Mouse (Mus musculus) heart, postnatal 14 days (tissue): ENCODE data around the gene Lrrc39. TPM values are rescaled to one million over a fixed set of nuclear protein-coding genes. Genes with fewer than 3 reads are reported as not detected.

Experiments used
- DNase-seq, 2 experiments: peaks; one replicate each; pipeline ENCODE4 v3.0.0; 2021 to 2022
- intact Hi-C: fragments of 180-260 bp; cut with DNase I; formaldehyde crosslinking; loops from one replicate; pipeline ENCODE4 v1.15.1; 2025
- long read RNA-seq, 2 experiments: library from polyadenylated mRNA; stranded (forward); transcript quantifications; one replicate each; pipeline ENCODE4 v2.0.0; 2021
- total RNA-seq, 2 experiments: library from RNA; stranded (reverse); gene quantifications; 2 replicates each; pipeline ENCODE4 v1.2.3; 2021

Gene Lrrc39
- total RNA-seq, result 10 to 100 TPM; 72.4 to 73.3 TPM
- long read RNA-seq, experiment 1, transcript Lrrc39-202 (5 exons, 2,880 nt), result minor isoform, 7 of 133 reads
- long read RNA-seq, experiment 1, transcript Lrrc39-201 (9 exons, 3,087 nt), result major isoform, 106 of 133 reads
- long read RNA-seq, experiment 1, partial matches to known transcripts, result 2 of 133 reads
- long read RNA-seq, experiment 1, other reads (novel, unspliced or antisense), result 18 of 133 reads
- long read RNA-seq, experiment 2, transcript Lrrc39-201 (9 exons, 3,087 nt), result major isoform, 100 of 132 reads
- long read RNA-seq, experiment 2, transcript Lrrc39-202 (5 exons, 2,880 nt), result minor isoform, 5 of 132 reads
- long read RNA-seq, experiment 2, partial matches to known transcripts, result 6 of 132 reads
- long read RNA-seq, experiment 2, other reads (novel, unspliced or antisense), result 21 of 132 reads

DNA sequence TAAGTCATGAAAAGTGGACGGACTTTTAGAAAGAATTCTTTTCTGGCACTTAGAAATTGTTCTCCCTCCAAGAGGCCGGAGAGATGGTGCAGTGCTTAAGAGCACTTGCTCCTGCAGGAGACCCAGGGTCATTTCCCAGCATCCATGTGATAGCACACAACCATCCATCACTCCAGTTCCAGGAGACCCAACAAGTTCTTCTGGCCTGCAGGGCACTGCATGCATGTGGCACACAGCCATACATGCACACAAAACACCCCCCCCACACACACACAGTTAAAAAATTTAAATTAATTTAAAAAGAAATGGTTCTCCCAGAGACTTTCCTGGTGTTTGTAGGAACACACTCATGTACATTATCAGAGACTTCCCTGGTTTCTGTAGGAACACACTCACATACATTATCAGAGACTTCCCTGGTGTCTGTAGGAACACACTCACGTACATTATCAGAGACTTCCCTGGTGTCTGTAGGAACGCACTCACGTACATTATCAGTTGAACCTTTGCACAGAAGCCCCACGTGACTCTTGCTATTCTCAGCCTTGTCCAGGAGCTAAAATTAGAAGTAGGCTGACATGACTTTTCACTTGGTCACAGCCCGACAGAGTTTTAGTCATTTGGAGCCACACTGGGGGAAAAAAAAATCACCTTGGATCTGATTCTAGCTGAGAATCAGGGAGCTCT lies at the start of gene Lrrc39:
Lrrc39 (plus strand) TSS at position 566 of the 687 bp plus-strand sequence.
- peak; percentile 9 to 38 for DNase-seq
- intact Hi-C loops, result loop anchor here (5.0 kb wide), 1 partner anchor 55 kb away; the partner anchor contains the start of gene Rtca

DNA sequence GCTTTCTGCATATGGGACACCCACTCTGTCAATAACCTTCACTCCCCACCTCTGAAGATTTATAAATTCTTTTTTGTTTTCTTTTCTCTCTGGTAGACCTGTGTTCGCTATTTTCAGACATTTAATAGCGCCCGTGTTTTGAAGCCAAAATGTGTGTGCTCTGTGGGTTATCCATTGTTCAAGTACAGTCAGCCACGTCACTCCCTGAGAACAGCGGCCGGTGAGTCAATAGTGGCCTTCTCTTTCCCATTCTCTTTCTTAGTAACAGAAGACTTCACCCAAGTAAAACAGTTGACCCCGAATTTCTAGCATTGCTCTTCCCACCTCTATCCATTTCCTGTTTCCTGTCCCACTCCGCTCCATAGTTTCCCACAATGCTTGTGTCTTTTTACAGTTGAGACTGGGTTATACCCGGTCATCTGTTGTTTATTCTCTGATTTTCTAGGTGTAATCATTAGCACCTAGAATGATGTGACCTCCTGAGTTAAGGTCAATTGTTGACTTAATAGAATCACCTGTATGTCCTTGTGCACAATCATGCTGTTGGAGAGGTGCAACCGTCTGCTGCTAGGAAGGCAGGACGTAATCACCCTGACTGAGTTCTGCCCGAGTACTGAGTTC lies 42.5 kb upstream of the Lrrc39 start:
- intact Hi-C loops, result no loop called here
- DNase-seq, result no peak

DNA sequence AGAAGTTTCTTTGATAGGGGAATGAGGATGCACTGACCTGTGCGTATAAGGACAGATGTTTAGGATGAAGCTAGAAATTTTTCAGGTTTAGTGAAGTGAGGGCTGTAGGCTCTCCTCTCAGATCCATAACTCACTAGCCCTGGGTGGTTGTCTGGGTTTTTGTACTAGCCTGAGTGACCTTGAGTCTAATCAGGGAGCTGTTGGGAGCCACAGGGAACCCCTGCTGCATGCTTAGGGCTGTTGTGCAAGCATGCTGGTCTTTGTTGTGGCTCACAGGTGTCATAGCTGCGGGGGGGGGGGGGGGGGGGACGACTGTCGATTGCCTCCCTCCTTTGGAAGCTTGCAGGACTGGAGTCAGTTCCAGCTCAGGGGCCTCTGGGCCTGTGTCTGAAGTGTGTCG lies 33.0 kb upstream of the Lrrc39 start:
- DNase-seq, result no peak
- intact Hi-C loops, result no loop called here

DNA sequence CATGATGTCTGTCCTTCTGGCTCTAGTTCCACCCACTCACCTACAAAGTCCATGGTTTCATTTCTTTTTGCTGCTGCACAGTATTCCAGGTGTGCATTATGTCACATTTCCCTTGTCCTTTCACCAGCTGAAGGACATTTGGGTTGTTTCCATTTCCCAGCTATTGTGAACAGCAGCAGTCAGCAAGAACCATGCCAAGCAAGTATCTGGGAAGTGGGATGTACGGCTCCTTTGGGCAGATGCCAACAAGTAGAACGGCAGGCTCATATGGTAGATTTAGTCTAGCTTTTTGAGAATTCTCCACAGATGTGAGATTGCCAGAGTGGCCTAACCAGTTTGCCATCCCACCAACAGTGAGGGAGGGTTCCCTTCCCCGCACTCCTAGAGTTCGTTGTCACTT lies 31.9 kb upstream of the Lrrc39 start:
- peak in 1 of 2 experiments; percentile 16 for DNase-seq
- intact Hi-C loops, result no loop called here

DNA sequence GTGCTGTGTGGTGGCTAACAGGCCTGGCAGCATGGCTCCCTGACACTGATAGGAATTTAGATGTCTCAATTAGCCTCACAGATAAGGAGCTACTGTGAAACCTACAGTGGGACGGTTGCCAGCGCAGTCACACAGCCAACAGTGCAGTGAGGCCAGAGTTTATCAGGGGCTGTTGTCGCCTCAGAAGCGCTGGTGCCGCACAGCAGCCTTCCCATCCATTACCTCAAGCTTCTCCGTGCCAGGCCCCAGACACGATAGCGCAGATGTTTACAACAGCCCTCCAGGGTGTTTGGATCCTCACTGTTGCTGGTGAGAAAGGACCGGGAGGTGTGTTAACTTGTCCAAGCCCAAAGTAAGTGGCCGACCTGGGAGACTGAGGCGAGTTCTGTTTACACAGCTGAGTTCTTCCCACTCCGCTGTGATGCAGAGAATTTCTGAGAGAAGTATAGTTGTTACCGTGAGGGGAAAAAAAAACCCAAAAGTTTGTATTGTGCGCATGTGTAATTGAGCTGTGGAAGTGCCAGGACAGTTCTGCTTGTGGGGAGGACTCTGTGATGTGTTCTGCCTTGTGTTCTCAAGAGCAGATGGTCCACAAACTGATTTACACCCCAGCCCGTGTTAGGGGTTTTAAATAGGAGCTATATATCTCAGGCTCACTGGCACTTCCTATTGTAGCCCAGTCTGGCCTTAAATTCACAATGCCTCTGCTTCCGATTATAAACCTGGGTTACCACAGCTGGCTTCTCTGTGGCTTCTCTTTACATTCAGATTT lies 26.2 kb upstream of the Lrrc39 start:
- intact Hi-C loops, result no loop called here
- peak; percentile 59 to 60 for DNase-seq

DNA sequence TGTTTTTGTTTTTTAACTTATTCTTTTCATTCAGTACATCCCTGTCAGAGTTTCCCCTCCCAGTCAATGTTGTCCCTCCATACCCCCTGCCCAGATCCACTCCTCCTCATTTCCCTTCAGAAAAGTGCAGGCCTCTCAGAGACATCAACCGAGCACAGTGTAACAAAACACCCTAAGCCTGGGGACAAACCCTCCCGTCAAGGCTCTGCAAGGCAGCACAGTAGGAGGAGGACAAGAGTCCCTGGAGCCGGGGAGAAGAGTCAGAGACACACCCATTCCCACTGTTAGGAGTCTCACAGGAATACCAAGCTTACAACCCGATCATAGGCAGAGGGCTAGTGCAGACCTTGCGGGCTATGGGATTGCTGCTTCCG lies 25.6 kb upstream of the Lrrc39 start:
- intact Hi-C loops, result no loop called here
- no peak for DNase-seq

DNA sequence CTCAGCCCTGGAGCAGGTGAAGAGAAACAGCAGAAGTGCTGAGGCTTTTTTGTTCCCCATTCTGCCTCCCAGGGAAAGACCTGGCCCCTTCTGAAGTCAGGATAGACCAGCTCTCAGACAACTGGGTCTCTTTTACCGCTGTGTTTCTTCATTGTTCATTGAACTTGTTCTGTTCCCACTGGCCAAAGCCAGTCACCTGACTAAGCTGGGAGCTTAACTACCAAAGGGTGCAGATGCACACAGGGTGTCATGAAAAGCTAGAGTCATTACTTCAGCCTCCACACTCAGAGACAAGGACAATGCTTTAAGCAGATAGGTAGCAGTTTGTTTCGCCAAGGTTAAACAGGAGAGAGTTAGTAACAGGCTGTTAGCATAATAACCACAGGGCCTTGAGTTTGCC lies 20.7 kb upstream of the Lrrc39 start:
- intact Hi-C loops, result no loop called here
- no peak for DNase-seq

DNA sequence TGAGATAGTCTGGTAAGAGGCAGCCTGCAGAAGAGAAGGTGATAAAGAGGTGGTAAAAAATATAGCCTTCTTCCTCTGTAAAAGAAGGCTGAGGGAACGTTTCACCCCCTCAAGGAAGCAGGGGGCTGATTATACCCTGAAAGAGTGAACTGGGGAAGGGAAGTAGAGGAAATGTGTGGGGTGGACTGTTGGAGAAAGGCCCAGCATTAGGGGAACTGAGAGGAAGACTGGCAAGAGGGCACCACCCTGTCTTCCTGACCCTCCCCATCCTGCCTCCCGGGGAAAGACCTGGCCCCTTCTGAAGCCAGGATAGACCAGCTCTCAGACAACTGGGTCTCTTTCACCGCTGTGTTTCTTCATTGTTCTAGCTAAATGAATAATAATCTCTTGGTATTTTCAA lies 20.2 kb upstream of the Lrrc39 start:
- DNase-seq, result no peak
- intact Hi-C loops, result no loop called here

DNA sequence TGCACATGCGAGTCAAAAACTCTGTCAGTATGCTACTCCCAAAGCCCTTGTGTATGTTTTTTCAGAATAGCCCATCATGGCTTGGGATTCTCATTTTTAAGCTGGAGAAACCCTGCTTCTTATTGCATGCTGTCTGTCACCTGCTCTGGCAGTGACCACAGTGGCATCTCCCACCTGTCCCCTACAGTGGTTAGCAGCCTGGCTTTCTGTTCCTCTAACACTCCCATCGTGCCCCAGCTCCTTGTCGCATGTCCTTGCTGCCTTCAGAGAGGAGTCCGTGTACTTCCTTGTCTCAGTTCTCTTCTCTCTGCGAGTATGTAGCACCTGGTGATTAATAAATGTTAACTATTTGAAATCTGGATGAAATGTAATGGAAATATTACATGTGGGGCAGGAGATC lies 15.3 kb upstream of the Lrrc39 start:
- intact Hi-C loops, result no loop called here
- no peak for DNase-seq

DNA sequence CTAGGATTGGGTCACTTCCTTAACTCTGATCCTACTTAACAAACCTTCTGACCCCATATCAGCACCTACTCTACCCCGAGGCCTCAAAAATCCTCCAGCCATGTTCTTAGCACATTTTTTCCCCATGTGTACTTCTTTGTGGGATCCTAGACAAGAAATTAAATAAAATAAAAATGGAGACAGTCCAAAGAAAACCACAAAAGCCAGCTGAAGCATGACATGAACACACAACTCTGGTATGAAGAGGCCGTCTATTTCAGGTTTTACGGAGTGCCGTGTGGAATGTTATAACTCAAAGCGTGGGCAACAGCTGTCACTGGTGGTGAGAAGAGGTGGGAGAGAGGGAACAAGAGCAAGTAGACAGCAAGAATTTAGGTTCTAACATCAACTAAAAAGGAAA lies 11.4 kb upstream of the Lrrc39 start:
- intact Hi-C loops, result no loop called here
- DNase-seq, result no peak

DNA sequence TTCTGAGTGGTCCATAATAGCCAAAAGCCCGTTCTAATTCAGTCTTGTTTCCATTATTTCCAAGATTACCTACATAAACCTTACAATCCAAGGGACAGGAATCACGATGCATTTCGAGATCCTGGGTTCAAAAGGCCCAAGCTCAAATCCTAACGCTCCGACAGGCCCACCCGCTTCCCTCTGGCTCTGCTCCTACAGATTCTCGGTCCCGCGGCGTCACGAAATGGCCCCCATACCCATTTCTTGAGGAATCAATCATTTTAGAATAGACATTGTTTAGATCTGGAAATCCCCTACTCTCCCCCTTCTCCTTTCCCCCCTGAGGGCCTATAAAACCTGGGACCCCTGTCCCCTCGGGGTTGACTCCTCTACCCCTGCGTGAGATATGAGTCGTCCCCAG lies 1.5 kb upstream of the Lrrc39 start:
- intact Hi-C loops, result loop anchor here (5.0 kb wide), 1 partner anchor 54 kb away; the partner anchor contains the start of gene Rtca

DNA sequence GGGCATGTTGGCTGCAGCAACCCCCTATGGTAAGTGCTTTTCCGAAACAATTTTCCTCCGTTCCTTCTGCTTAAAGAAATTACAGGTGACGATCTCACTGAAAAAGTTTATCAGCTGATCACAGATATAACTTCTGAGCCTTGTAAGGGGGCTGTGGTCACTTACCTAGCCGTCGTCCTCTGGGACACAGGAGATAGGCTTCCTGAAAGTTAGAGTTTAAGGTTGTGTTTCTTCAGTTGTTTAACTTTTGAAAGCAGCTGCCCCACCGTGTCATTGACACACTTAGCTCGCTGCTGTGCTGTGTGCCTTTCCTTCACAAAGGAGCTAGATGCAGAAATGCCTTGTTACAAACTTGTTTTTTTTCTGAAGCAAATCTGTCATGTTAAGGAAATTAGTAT lies 321 bp downstream of the Lrrc39 start:
- intact Hi-C loops, result loop anchor here (5.0 kb wide), 1 partner anchor 56 kb away; the partner anchor contains the start of gene Rtca

More for the DNA sequence above, 1.5 kb upstream of the Lrrc39 start:
- DNase-seq, result peak; percentile 18 to 42

DNA sequence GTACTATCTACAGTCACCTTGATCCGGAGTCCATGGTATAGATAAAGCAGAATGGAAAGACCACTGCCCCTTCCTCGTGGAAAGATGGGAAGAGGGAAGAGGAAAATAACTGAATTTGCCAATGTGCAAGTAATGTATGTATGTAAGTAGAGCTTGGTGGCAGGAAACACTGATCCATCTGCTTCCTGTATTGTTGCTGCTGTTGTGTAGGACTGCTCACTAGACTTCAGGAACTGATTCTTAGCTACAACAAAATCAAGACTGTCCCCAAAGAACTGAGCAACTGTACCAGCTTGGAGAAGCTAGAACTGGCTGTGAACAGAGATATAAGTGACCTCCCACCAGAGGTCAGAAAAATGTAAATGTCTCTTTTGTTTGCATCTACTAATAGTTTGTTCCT lies 7.9 kb downstream of the Lrrc39 start:
- intact Hi-C loops, result no loop called here
- DNase-seq, result no peak

More for the DNA sequence above, 321 bp downstream of the Lrrc39 start:
- DNase-seq, result no peak

DNA sequence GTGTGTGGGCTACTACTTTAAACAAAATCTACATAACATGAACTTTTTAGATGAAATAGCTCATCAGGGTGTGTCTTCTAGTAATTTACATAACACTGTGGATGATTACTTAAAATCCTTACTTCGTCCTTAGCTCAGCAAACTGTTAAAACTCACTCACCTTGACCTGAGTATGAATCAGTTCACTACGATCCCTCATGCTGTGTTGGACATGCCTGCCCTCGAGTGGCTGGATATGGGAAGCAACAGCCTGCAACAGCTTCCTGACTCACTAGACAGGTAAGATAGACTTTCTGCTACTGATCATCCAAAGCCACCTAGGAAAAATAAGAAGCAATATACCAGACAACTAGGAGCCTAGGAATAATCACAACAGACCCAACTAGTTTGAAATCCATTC lies 14.5 kb downstream of the Lrrc39 start:
- intact Hi-C loops, result loop anchor here (5.0 kb wide), 1 partner anchor 70 kb away; the partner anchor contains the start of gene Rtca
- peak in 1 of 2 experiments; percentile 21 for DNase-seq

DNA sequence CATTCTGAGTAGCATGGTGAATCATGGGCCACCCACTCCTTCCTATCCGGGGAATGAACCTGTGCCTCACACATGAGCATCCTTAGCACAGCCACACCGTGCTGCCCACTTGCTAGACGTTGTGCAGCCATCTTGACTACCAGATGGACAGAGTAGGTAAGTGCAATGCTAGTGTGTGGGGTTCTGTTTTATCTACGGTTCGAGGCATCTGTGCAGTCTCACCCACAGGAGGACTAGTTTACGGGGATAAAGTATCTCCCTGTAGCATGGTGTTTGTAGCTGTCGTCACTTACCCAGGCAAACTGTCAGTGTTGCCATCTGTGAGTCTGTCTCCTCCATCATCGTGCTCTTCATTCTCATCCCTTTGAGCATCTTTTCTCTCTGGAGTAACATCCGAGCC lies 19.4 kb downstream of the Lrrc39 start:
- intact Hi-C loops, result no loop called here
- no peak for DNase-seq

DNA sequence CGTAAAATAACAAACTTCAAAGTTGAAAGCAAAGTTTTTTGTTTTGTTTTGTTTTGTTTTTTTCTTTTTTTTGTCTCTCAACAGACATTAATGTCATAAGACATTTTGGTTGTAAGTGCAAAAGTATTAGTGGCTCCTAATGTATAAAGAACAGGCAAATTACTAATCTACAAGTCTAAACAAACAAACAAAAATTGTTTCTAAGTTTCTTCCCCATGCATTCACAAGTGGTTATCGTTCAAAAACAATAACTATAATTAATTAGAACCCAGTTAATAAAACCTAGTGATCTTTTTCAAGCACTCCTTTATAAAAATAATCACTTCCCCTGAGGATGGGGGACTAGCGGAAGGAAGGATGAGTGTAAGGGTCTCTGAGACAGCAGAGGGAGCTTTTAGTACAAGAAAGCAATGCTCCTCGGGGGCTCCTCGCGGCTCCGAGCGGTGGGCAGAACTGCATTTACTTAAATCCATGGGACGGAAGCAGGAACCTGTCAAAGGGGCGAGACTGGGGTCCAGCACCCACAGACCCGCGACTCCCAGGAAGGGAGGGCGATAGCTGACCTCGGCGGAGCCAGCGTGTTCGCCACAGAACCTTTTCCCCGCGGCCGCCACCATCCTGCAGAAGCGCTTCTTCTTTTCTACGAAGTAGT lies 31.4 kb downstream of the Lrrc39 start:
- no peak for DNase-seq
- intact Hi-C loops, result loop anchor here (1.0 to 5.0 kb wide), 4 partner anchors 68 to 262 kb away; partner anchors contain the start of genes Dbt and Mfsd14a

DNA sequence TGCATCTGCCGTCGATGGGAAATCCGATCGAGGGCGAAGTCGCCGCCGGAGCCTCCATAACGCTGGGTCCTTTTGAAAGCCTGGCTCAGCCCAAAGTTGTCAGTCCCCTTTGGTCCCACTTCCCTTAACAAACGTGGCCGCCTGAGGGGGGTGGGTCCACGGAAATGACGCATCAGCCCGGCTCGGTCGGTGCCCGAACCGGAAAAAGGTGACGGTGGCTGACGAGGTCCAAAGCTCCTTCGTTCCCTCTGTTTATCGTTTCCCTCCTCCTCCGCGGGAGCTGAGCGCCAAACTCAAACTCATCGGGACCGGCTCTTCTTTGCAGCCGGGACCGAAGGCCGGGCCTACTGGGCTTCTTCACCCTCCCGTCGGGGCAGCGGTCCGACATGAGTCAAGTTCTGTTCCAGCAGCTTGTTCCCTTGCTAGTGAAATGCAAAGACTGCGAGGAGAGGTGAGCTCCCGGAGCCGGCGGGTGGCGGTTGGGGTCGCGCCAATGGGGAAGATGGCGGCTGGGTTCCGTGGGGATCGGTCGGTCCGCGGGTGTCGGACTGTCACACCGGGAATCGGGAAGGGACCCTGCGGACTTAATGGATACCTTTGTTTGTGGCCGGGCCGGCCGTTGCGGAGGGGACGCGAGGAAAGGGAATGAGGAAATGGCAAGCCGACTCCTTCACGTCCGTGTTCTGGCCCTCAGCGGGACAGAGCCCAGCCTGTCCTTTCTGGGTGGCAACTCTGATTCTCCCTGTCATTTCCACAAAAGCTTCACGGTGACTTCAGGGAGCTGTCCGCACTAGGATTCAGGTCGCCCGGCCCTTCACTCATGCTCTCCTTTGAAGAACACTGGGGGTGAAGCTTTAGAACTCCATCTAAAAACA lies 32.2 kb downstream of the Lrrc39 start, which contains the start of gene Sass6:
Sass6 (plus strand) TSS at position 255 of the 875 bp plus-strand sequence.
- intact Hi-C loops, result loop anchor here (1.0 to 5.0 kb wide), 5 partner anchors 67 to 263 kb away; partner anchors contain the start of genes Dbt and Mfsd14a
- peak; percentile 96 to 99 for DNase-seq

DNA sequence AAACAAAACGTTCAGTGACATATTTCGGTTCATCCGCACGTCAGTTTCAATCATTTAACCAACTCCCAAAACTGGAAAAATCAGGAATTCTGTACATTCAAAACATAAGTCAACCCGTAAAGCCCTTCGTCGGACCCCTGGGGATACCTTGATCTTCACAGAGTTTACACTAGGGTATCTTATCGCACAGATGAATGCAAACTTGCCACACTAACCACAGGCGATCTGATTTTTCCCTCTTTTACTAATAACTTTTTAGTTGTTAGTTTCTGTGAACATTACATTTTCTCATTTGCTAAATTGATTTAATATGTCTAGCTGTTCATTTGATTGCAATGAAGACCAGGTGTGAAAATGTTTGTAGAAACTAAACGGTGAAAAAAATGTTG lies 32.8 kb downstream of the Lrrc39 start:
- no peak for DNase-seq
- intact Hi-C loops, result loop anchor here (5.0 kb wide), 1 partner anchor 242 kb away; no protein-coding TSS in a partner anchor
